Mouse (Mus musculus) left cerebral cortex, postnatal 4 days (tissue): Measurements from ENCODE around the gene Kcnh2. TPM values are rescaled to one million over a fixed set of nuclear protein-coding genes. Genes with fewer than 3 reads are reported as not detected.

ENCODE experiments used
- DNase-seq: peaks from one replicate; pipeline ENCODE4 v3.0.0-alpha.2; 2022
- intact Hi-C: fragments of 180-260 bp; cut with DNase I; formaldehyde crosslinking; loops from one replicate; pipeline ENCODE4 v1.15.1; 2025
- total RNA-seq, 2 experiments: library from RNA; stranded (reverse); gene quantifications; 2 replicates each; pipeline ENCODE4 v1.2.3; 2021

Kcnh2 gene
- total RNA-seq, 2 experiments from 2014 or later: 16.4 to 21.2 TPM

DNA sequence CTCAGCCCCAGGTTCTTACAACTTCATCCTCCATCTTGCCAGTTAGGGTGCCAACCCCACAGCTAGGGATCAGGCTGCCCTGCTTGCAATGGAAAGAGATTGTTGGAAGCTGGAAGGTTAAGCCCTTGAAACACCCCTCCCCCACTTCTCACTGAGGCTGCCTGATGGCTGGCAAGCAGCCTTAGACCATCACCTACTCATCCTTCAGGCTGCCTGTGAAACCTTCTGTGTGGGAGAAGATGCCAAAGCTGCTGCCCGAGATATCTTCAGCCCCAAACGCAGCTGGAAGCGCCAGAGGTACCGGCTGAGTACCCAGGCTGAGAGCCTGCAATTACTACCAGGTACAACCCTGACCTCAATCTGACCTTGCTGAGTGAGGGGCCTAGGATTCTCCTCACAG, 28.1 kb upstream of the Kcnh2 start:
- intact Hi-C loops: no loop called here
- DNase-seq: no peak

DNA sequence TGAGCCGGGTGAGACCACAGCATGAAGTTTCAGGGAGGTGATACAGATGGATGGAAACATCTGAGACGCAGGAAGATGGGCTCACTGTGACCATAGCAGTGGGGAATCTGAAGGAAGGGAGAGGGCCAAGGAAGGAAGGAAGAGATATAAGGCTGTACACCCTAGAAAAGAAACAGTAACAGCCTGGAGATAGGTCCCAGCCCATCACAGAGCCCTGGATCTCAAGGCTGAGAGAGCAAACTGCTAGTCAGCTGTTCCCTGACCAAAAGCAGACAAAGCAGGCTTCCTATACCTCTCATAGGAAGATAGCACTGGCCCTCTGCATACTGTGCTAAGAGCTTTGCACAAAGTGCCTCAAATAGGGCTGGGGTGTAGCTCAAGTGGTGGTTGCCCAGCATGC, 27.3 kb upstream of the Kcnh2 start:
- intact Hi-C loops: no loop called here
- DNase-seq: no peak

DNA sequence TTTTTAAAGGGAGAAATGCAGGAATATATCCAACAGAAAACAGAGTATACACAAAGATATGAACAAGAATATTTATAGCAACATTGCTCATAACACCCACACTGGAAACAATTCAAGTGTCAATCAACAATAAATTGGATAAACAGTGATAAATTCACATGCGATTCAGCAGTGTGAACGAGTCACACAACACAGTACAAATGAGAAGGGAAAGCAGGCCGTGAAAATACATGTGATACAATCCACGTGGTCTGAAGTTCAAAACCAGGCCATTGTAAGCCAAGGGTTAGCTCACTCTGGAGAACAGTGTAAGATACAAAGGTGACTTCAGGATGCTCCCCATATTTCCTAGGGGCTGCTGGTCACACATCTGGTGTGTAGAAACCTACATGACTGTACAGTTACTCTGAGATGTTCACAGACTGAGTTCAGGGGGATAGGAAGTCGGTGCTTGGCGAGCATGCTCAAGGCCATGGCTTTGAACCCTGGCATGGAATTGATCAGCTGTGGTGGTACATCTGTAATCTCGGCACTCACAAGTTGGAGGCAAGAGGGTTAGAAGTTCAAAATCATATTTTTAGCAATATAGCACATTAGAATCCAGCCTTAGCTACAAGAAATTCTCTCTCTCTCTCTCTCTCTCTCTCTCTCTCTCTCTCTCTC, 23.4 kb upstream of the Kcnh2 start:
- no peak for DNase-seq
- intact Hi-C loops: no loop called here

DNA sequence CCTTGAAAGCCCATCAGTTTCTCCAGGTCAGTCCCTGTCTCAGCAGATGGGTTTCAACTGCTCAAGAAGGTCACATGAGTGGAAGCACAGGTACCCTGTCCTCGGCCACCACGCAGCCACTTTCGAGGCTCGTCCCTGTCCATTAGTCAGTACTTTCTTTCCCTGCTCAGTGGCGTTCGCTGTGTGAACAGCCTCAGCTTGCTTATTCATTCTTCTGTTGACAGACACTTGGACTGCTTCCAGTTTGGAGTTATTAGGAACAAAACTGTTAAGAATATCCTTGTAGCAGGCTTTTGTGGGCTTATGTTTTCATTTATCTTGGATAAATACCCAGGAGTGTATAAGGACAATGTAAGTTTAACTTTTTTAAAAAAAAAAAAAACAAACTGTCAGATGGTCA, 22.8 kb upstream of the Kcnh2 start:
- DNase-seq: no peak
- intact Hi-C loops: no loop called here

DNA sequence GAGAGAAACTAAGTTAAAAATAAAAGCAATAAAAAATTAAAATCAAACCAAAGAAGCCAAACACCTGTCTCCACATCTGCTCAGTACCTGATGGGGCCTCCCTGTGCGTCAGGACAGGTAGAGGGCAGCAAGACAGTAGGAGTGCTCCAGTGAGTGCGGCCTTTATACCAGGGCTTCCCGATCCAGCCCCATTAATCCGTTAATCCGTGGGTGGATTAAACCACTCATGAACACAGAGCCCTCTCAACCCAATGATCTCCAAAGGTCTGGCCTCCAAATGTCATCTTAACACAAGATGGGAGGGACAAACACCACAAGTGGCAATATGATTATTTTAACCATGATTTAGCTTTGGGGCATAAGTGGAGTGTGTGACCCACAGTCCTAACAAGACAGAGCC, 22.4 kb upstream of the Kcnh2 start:
- no peak for DNase-seq
- intact Hi-C loops: no loop called here

DNA sequence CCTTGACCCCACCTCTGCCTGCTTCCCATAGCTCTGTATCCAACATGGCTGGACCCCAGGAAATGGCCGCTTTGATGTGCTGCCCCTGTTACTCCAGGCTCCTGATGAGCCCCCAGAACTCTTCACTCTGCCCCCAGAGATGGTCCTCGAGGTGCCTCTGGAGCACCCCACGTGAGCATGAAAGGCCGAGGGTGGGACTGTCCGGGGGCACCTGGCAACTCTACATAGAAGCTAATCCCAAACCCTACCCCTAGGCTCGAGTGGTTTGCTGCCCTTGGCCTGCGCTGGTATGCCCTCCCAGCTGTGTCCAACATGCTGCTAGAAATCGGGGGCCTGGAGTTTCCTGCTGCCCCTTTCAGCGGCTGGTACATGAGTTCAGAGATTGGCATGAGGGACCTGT, 18.4 kb upstream of the Kcnh2 start:
- DNase-seq: no peak
- intact Hi-C loops: loop anchor here (10.0 kb wide), 1 partner anchor 195 kb away; no protein-coding TSS in a partner anchor

DNA sequence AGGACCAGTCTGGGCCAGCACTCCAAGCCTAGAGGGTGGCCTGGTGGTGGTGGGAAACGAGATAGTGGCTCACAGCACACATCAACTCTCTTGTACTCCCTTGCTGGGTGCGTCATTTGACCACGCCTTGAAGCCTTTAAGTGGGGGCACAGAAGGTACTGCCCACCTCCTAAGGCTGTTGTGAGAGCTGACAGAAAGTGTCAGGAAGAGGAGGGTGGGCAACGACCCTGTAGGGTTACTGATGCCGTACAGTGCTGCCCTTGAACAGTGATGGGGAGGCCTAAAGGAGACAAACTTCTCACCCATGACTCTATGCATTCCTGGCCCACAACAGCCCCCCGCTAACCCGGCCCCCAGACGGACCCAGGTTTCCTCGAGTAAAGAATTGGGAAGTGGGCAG, 15.0 kb upstream of the Kcnh2 start:
- intact Hi-C loops: loop anchor here (10.0 kb wide), 1 partner anchor 192 kb away; no protein-coding TSS in a partner anchor
- no peak for DNase-seq

DNA sequence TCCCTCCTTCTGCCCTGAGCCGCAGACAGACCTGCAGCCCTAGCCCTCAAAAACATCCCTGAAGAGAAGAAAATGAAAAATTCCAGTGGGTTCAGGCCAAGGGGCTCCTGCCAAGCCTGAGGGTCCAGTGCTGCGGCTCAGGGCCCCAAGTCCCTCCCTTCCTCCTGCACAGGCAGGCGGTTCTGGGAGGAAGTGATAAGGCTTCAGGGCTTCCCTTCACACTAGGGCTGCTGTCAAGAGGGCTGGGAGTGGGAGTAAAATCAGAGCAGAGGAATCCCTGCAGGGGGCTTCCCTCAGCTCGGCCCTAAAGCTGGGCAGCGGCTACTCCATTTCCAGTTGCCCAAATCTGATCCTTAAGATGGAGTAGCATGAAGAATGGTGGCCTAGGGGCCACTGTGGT, 14.1 kb upstream of the Kcnh2 start:
- DNase-seq: no peak
- intact Hi-C loops: loop anchor here (10.0 kb wide), 1 partner anchor 191 kb away; no protein-coding TSS in a partner anchor

DNA sequence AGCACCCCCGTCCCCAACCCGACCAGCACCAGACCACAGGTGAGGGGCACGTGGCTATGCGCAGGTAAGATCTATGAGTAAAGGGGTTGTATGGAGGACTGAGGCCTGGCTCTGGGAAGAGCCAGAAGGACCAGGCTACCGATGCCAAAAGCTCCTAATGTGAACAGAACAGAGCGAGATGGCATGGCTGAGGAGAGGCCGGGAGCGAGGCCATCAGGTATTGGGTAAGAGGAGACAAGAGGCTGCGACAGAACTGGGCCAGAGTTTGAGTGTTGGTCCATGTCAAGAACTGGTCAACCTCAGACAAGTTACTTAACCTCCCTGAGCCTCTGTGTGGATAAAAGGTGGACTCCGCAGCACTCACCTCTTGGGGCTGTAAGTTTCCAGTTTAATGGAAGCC, 13.6 kb upstream of the Kcnh2 start:
- DNase-seq: no peak
- intact Hi-C loops: loop anchor here (10.0 kb wide), 1 partner anchor 190 kb away; no protein-coding TSS in a partner anchor

DNA sequence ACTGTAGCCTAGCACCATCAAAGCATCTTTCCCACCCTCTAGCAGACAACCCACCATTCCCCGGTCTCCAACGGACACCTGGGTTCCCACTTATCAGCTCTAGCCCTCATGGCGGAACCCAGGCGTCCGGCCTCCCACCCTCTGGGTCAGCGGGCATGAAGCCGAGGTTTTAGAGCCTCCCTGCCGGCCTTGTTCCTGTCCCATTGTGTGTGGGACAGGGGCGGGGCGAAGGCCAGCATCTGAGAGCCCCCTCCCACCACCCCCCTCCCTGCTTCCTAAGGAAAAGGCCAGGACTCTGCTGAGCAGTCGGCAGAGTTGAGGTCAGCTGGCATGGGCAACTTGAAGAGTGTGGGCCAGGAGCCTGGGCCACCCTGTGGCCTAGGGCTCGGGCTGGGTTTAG, 13.1 kb upstream of the Kcnh2 start, which contains the start of gene Nos3:
Gene Nos3, plus strand, starts transcription at position 303 of the 400 bp plus-strand sequence.
- DNase-seq: no peak
- intact Hi-C loops: loop anchor here (10.0 kb wide), 1 partner anchor 190 kb away; no protein-coding TSS in a partner anchor

DNA sequence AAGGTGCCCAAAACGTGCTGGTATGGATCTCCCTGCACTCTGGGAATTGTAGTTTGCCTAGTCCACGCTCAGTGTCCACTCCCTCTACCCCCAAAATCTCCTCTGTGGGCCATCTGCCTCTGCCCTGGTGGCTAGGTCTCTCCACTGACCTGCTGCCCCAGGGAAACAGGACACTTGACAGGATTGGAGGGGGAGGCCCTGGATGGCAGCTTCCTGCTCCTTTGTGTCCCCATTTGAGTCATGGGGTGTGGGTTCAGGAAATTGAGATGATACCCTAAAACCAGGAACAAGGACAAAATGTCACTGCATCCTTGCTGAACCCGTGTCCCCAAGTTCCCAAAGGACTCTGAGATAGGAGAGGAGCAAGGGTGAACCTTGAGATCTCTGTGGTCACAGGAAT, 12.7 kb upstream of the Kcnh2 start:
- DNase-seq: no peak
- intact Hi-C loops: loop anchor here (10.0 kb wide), 1 partner anchor 189 kb away; no protein-coding TSS in a partner anchor

DNA sequence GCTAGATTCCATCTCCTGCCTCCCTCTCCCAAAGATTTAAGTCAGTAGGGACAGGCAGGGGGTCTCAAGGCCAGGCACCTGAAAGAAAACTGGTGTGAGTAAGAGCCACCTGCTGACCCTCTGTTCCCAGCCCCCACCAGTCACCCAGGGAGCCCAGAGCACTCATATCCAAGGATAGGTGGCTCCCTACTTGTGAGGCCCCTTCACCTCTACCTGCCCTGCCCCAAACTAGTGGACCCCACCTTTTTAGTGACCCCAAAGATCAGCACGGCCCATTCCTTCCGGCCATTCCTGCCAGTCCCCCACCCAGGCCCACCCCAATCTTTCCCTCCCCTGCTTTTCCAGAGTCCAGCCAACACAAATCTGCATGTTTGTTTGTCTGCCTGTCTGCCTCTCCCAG, 12.1 kb upstream of the Kcnh2 start:
- intact Hi-C loops: loop anchor here (10.0 kb wide), 1 partner anchor 189 kb away; no protein-coding TSS in a partner anchor

DNA sequence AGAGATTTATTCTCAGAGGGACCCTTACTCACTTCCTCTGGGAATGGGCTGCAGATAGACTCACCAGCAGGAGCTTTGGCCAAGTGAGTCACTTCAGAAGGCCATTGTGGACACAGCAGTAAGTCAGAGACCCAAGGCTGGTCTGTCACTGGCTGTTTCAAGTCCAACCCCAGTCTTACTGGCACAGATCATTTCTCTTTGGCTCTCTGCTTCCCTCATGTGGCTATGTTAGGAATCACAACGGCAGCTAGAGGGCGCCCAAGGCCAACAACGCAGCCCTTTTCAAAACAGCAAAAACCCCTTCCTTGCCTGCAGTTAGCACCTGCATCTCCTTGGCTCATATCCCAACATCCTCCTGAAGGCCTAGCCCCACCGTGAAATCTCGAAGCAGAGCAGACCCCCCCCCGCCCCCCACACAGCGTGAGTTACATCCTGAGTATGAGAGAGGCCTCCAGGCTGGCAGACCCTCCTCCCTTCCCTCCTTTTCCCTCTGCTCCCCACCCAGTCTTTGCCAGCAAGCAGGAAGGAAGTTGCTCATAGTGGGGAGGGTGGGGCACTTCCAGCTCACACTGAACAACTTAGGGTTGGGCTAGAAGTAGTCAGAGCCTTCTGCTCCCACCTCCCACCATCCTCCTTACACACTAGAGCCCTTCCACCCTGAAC, 9.5 kb upstream of the Kcnh2 start:
- intact Hi-C loops: loop anchor here (10.0 kb wide), 1 partner anchor 186 kb away; no protein-coding TSS in a partner anchor
- DNase-seq: peak; percentile 82

More for the DNA sequence above, 12.1 kb upstream of the Kcnh2 start:
- DNase-seq: no peak

DNA sequence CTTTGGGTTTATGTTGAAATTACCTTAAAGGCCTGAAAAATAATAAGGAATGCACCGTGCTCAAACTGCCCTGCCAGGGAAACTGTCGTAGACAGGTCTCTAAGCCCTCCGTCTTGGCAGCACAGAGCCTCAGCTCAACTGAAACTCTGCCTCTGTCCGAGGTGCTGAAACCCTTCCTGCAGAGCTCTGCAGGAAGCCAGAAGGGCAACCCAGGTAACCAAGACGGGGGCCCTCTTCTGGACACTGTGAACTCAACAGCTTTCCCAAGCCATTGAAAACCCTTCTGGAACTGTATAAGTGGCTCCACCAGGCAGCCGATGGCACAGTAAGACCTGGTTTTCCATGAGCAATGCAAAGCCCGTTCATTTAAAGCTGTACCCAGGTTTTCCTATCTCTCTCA, 6.1 kb upstream of the Kcnh2 start:
- peak; percentile 48 for DNase-seq

DNA sequence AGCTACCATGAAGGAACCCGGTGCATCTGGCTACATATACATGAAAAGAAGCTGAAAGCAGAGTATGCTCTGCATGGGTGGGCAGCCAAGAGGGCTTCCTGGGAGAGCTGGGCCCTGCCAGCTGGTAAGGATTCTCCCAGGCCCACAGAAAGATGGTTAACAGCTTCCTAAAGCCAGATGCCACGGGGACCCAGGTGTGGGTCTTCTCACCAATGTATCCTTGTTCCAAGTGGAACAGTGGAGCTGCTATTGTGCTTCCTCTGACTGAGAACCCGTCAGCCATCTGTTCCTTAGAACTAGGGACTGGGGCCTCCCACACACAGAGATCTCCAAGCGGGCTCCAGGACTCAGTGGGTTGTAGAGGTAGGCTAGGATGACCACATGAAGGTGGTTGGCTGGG, 5.4 kb upstream of the Kcnh2 start:
- DNase-seq: peak; percentile 40
- intact Hi-C loops: loop anchor here (5.0 kb wide), 1 partner anchor 89 kb away; no protein-coding TSS in a partner anchor

More for the DNA sequence above, 6.1 kb upstream of the Kcnh2 start:
- intact Hi-C loops: loop anchor here (5.0 kb wide), 1 partner anchor 90 kb away; no protein-coding TSS in a partner anchor

DNA sequence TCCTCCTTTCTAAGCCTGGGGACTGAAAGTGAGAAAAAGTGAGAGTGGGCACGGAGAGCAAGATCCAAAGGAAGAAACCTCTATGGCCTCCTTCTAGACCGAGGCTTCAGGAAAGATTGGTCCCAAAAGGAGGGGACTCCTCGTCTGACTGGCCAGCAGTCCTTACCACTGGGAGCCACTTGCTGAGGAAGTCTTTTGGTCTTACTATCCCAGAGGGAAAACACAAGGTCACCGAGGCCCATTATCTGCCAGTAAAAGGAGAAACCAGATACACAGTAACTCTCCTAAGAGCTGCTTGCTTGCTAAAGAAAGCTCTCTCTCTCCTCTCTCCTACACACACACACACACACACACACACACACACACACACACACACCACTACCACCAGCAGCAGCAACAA, 1.9 kb upstream of the Kcnh2 start:
- no peak for DNase-seq
- intact Hi-C loops: no loop called here

DNA sequence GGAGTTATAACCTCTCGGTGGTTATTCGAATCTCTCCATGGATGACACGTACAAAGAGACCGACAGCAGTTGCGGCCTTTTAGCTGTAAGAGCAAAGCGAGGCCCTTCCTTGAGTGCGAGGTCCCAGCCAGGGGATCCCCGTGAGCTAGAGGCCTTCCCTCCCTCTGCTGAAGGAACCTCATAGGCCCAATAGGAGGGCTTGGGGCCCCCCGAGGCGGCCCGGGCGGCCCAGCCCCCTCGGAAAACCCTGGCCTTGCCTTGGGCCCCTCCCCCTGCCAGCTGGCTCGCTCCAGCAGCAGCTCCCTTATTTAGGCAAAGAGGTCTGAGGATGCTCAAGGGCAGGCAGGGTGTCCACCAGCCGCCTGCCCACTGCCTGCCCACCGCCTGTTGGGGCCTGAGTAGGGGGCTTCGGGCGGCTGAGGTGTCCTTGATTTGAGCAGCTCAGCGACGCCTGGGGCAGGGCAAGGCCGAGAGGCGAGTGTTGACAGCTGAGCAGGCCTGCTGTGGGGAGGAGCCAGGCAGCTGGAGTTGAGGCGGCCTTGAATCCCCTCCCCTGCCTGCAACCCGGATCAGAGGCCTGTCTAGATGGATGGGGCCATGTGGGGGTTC, 951 bp upstream of the Kcnh2 start:
- intact Hi-C loops: no loop called here
- peak; percentile 42 for DNase-seq

DNA sequence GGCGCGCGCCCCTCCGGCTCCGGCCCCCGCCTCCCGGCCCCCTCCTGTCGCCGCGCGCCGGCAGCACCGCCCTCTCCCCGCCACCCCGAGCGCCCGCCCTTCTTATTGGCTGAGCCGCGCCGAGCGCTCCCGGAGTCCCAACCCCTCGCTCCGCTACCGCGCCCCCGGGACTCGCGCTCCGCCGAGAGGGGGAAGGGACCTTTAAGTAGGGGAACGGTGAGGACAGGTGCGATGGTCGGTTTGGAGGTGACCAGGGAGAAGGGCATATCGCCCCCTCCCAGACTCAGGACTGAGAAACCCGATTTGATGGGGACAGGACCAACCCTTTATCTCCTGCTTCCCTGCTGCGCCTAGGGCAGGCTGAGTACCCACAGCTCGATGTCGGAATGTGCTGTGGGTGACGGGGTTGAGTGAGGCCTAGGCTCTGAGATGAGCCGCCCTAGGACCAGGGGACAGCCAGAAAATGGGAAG, 332 bp upstream of the Kcnh2 start:
- intact Hi-C loops: no loop called here

DNA sequence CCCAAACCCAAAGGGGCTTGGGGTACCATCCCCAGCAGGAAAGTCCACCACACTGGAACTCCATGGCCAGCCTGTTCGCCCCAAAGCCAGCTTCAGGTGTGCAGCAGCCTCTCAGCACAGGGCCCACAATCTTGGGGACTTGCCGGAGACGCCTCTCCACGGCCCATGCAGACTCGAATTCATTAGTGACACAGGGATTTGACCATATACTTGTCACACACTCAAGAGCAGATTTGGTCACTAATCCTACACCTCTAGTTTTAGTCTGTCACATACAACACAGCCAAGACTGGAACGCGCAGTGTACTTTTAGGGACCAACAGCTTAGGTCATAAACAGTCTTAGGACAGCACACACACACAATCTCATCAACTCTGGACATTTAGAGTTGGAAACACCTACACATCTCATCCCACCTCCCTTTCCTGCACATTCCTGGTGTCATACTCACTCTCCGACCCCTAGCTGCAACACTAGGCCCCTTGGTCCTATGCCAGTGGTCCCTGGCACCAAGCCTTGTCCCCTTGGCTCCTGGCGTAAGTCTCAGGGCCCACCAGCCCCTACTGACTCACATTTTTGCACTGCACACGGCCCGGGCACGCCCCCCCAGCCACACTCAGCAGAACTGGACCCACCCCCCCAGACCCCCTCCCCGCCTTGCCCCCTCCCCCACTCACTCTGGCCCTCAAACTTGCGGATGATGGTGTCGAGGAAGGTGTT, 713 bp downstream of the Kcnh2 start:
- DNase-seq: peak; percentile 55
- intact Hi-C loops: no loop called here

More for the DNA sequence above, 332 bp upstream of the Kcnh2 start:
- DNase-seq: peak; percentile 90

DNA sequence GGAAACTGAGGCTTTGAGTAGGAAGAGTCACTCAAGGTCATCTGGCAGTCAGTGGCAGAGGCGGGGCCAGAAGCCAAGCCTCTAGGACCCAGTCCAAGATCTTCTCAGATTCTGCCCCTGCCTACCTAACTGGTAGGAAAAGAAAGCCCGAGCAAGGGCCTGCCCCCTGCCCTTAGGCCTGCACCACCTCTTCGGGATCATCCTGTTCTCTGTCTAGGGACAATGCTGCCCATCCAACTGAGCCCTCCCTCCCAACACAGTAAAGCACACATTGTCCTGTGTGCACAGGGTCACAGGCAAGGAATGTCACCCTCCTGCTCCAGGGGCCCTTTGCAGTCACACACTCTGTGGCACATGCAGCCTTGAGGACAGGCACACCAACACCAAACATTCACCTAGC, 1.3 kb downstream of the Kcnh2 start:
- no peak for DNase-seq
- intact Hi-C loops: no loop called here

DNA sequence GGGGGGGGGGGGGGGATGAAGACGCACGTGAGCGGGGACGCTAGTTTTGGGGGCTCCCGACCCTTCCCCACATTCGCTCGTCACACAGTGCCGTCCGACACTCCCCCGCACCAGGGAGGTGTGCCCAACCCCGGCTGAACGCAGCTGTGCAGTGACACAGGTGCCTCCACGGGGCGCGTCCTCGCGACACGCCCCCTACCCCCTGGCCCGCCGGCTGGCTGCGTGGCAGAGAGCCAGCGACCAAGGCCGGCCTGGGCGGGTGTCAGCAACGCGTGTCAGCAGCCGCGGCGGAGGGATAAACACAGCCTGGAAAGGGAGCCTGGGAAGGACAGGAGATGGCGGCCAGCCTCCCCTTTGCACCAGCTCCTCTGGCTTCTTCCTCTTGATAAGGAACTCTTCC, 2.9 kb downstream of the Kcnh2 start:
- intact Hi-C loops: no loop called here
- no peak for DNase-seq
